Mouse (Mus musculus) heart, adult 18-20 months (tissue): ENCODE data around the gene Xrn1. TPM values are rescaled to one million over a fixed set of nuclear protein-coding genes. Genes with fewer than 3 reads are reported as not detected.
"Not testable (repeated sequence)": the region's sequence is repeated elsewhere in the genome, so short reads cannot be mapped to it uniquely, and the experiment has no call there.

Source experiments
- DNase-seq, 2 experiments: peaks; one replicate each; pipeline ENCODE4 v3.0.0; 2021 to 2022; ENCODE audit warnings: mixed read lengths in 1 of 2
- total RNA-seq, 2 experiments: library from RNA; stranded (reverse); gene quantifications; 2 replicates each; pipeline ENCODE4 v1.2.3; 2021

Xrn1 gene
- total RNA-seq, 2 experiments from 2014 or later: 13.6 to 20.6 TPM

DNA sequence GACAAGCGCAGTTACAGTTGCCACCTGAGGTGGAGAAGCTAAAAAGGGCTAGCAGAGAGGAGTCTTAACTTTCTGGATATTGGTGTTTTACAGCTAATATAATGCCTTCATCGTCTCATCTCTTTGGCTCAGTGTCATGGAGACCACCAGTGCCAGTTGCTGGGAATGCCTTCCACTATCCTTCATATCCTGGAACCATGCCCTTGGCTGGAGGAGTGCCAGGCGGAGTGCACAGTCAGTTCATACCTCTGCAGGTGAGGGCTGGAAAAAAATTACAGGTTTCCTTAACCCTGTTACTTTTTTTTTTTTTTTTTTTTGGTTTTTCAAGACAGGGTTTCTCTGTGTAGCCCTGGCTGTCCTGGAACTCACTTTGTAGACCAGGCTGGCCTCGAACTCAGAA lies 96.9 kb downstream of the Xrn1 start:
- no peak for DNase-seq

- DNase-seq: no peak
Observed at GRCm38 (mm10) chr9:96054878-96055277, 100.3 kb downstream of the Xrn1 start.

- no peak for DNase-seq
Observed at GRCm38 (mm10) chr9:96056417-96057223, 102.1 kb downstream of the Xrn1 start.

- no peak for DNase-seq
Observed at GRCm38 (mm10) chr9:96063083-96063802, 108.7 kb downstream of the Xrn1 start.

- no peak for DNase-seq
Observed at GRCm38 (mm10) chr9:96063803-96064475, 109.4 kb downstream of the Xrn1 start.

GRCm38 (mm10) chr9:96067507-96067906 lies 112.9 kb downstream of the Xrn1 start:
- no peak for DNase-seq

DNA sequence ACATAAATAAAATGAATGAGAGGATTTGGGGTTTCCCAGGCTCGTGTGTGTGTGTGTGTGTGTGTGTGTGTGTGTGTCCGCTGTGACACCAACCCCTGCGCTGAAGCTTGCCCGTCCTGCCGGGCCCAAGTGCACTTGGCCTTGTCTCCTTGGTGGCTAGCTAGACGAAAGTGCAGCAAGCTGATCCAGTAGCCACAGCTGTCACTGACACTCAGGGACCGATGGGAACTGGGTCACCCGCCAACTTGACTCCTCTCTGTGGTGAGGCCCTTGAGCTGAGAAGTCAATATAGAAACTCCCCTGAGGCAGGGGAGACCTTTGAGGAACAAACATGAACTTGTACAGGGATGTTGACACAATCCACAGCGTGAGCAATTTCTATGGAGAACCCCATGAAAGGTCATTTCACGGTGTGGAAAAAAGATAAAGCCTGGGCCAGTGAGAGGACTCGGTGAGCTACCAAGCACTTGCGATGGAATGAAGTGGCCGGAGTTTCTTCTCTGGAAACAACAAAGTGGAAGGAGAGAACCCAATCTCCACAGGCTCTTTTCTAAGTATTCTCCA lies 124.3 kb downstream of the Xrn1 start:
- DNase-seq: no peak

GRCm38 (mm10) chr9:96085293-96085692 lies 130.7 kb downstream of the Xrn1 start:
- no peak for DNase-seq

DNA sequence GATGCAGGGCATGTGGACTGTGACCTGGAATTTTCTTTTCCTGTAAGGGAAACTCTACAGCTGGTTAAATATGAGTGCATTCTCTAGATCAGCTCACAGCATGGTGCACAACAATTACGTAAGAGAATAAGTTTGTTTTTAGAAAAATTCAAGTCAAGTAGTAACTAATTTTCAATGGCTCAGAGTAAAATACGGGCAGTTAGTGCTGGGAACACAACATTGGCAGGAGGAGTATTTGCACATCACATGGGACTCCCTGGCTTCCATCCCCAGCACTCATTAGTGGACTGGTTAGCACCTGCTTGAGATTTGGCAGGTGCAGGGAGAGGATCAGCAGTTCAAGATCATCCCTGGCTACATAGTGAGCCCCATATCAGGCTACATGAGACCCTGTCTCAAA lies 133.1 kb downstream of the Xrn1 start:
- no peak for DNase-seq

GRCm38 (mm10) chr9:96088456-96088855 lies 133.9 kb downstream of the Xrn1 start:
- not testable (repeated sequence) for DNase-seq

- DNase-seq: not testable (repeated sequence)
Observed at GRCm38 (mm10) chr9:96092637-96093036, 138.1 kb downstream of the Xrn1 start.

GRCm38 (mm10) chr9:96093221-96093620 lies 138.7 kb downstream of the Xrn1 start:
- no peak for DNase-seq

DNA sequence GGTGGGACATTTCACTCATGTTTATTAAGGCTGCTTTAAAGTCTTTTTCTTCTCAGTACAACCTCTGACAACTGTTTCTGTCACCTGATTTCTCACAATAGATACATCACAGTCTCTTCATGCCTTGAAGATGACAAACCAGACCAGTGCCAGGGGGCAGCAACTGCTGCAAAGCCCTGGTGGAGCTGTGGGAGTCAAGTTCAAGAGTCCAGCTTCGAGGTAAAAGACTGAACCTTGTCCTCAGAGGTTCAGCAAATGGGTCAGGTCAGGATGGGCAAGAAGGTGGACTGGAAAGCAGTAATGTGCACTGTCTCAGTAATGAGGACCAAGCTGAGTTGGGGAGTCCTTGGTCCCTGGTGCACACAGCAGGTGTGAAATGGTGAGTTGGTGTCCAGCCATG lies 139.8 kb downstream of the Xrn1 start:
- DNase-seq: no peak

DNA sequence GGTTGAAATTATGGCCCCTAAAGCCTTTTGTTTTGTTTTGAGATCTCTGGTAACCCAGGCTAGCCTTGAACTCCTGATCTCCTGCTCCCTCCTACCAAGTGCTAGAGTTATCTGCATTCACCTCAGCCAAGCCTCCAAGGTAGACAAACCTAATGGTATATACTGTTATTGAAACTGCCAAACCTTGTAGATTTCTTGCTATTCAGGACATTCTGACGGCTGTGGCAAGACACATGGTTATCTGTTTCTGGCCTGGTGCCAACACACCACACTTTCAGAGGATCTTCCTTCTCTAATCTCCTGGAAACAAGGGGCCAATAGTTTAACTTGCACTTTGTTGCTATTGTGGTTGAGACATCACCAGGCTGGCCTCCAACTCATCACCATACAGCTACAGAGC lies 140.6 kb downstream of the Xrn1 start:
- no peak for DNase-seq

GRCm38 (mm10) chr9:96102846-96103245 lies 148.3 kb downstream of the Xrn1 start:
- DNase-seq: no peak

Other genes with a start within 250 kb of the Xrn1 start
- gene Trpc1, start 204.4 kb upstream of the Xrn1 start, total RNA-seq: 1 to 10 TPM; 7.4 to 8.0 TPM
- under 1 TPM; 0.42 to 0.77 TPM for gene Pls1, start 109.4 kb upstream of the Xrn1 start, total RNA-seq
- gene Atr, start 97.2 kb upstream of the Xrn1 start, total RNA-seq: 1 to 10 TPM; 6.3 to 7.4 TPM
- 1 to 10 TPM; 1.7 to 2.4 TPM for gene Gk5, start 164.6 kb downstream of the Xrn1 start, total RNA-seq
- gene Tfdp2, start 241.5 kb downstream of the Xrn1 start, total RNA-seq: 10 to 100 TPM; 75.3 to 89.2 TPM